Mouse (Mus musculus) hindbrain, embryonic 12.5 days (tissue): ENCODE data around the gene Xrcc1. TPM values are rescaled to one million over a fixed set of nuclear protein-coding genes. Genes with fewer than 3 reads are reported as not detected.
A peak's percentile ranks its signal among the peaks of the same experiment; 100 is the strongest.
"Not testable (repeated sequence)": the region's sequence is repeated elsewhere in the genome, so short reads cannot be mapped to it uniquely, and the experiment has no call there.

Experiments used
- ATAC-seq: fragments of 200-750 bp; cut with Nextera tagmentation; 2 replicates; pipeline ENCODE4 v1.8.0; 2017; ENCODE audit warnings: moderate TSS enrichment; ENCODE audit not compliant: low FRiP score
- H3K27ac ChIP-seq: fragments of 300-500 bp; sonication (generic); 2 replicates; pipeline ENCODE4 v1.5.1; 2016; ENCODE audit warnings: mild to moderate bottlenecking
- H3K27me3 ChIP-seq: fragments of 300-500 bp; sonication (generic); 2 replicates; pipeline ENCODE4 v1.6.1; 2016; ENCODE audit warnings: mild to moderate bottlenecking
- H3K36me3 ChIP-seq: fragments of 300-500 bp; sonication (generic); 2 replicates; pipeline ENCODE4 v1.6.1; 2016; ENCODE audit warnings: mild to moderate bottlenecking
- H3K4me1 ChIP-seq: fragments of 300-500 bp; sonication (generic); 2 replicates; pipeline ENCODE4 v1.6.1; 2016
- H3K4me2 ChIP-seq: fragments of 300-500 bp; sonication (generic); replicated peaks from 2 replicates; pipeline ENCODE4 v1.6.1; 2016; ENCODE audit warnings: mild to moderate bottlenecking
- H3K4me3 ChIP-seq: fragments of 300-500 bp; sonication (generic); 2 replicates; pipeline ENCODE4 v1.5.1; 2016; ENCODE audit warnings: mild to moderate bottlenecking
- H3K9ac ChIP-seq: fragments of 300-500 bp; sonication (generic); 2 replicates; pipeline ENCODE4 v1.6.1; 2016; ENCODE audit warnings: mild to moderate bottlenecking, moderate library complexity
- H3K9me3 ChIP-seq: fragments of 300-500 bp; sonication (generic); replicated peaks from 2 replicates; pipeline ENCODE4 v1.6.1; 2016; ENCODE audit warnings: mild to moderate bottlenecking
- WGBS: fragments of 180-500 bp; shearing (Covaris S2); methylation state at CpG from one replicate; pipeline ENCODE4 v1.1.7; 2016; 5-methylcytosine and 5-hydroxymethylcytosine counted together
- polyA plus RNA-seq: library from polyadenylated mRNA; unstranded; fragments of >200 nt; fragmentation: Nextera tagmentation; extraction: Ambion mirVana; gene quantifications from 2 replicates; pipeline ENCODE4 v1.2.1, GENCODE M21; 2016

The Xrcc1 gene
- polyA plus RNA-seq, 1 experiment from 2014 or later: 87.9 TPM

- WGBS: 14% methylated on average over 7 of the region's 7 CpGs
- peaks cover 20% of the 10 kb centered on the region for H3K4me1 ChIP-seq
- no peak for ATAC-seq
- H3K9ac ChIP-seq: no peak overlapping the region
- H3K9me3 ChIP-seq: no peaks in the 10 kb centered on the region
- peaks cover 57% of the 10 kb centered on the region for H3K27me3 ChIP-seq
- no peak overlapping the region for H3K27ac ChIP-seq
- no peaks in the 10 kb centered on the region for H3K36me3 ChIP-seq
- H3K4me3 ChIP-seq: no peak overlapping the region
- H3K4me2 ChIP-seq: peak overlapping the region; percentile 48; the same call in 1 of the 2 replicates
Observed at GRCm38 (mm10) chr7:24611709-24612108, 65.6 kb downstream of the Xrcc1 start.

- Histone ChIP-seq H3K4me2 (peak overlapping the region; percentile 33), H3K36me3 (no peaks in the 10 kb centered on the region), H3K4me3 (peak overlapping the region; percentile 2; the same call in 1 of the 2 replicates), H3K27me3 (peaks cover 57% of the 10 kb centered on the region), H3K4me1 (peaks cover 20% of the 10 kb centered on the region), H3K9ac (no peak overlapping the region), H3K9me3 (no peaks in the 10 kb centered on the region), H3K27ac (no peak overlapping the region)
- WGBS: 3% methylated on average over 27 of the region's 27 CpGs
- no peak for ATAC-seq
Observed at GRCm38 (mm10) chr7:24612308-24612910, 66.3 kb downstream of the Xrcc1 start.

GRCm38 (mm10) chr7:24614816-24615215, 68.7 kb downstream of the Xrcc1 start:
- Histone ChIP-seq H3K27me3 (peaks cover 50% of the 10 kb centered on the region), H3K4me2 (no peak overlapping the region), H3K4me3 (no peak overlapping the region), H3K4me1 (peaks cover 20% of the 10 kb centered on the region), H3K27ac (no peak overlapping the region), H3K9me3 (no peaks in the 10 kb centered on the region), H3K9ac (no peak overlapping the region), H3K36me3 (no peaks in the 10 kb centered on the region)
- no peak for ATAC-seq
- 69% methylated on average over 13 of the region's 13 CpGs for WGBS

- H3K4me2 ChIP-seq: no peak overlapping the region
- H3K9ac ChIP-seq: no peak overlapping the region
- peaks cover 22% of the 10 kb centered on the region for H3K27me3 ChIP-seq
- no peak overlapping the region for H3K27ac ChIP-seq
- 85% methylated on average over 8 of the region's 8 CpGs for WGBS
- no peaks in the 10 kb centered on the region for H3K36me3 ChIP-seq
- no peak for ATAC-seq
- H3K4me3 ChIP-seq: no peak overlapping the region
- no peaks in the 10 kb centered on the region for H3K9me3 ChIP-seq
- H3K4me1 ChIP-seq: peaks cover under 1% of the 10 kb centered on the region
Observed at GRCm38 (mm10) chr7:24617763-24618162, 71.7 kb downstream of the Xrcc1 start.

GRCm38 (mm10) chr7:24618374-24618773, 72.3 kb downstream of the Xrcc1 start:
- not testable (repeated sequence) for H3K36me3 ChIP-seq, H3K9me3 ChIP-seq, H3K9ac ChIP-seq, H3K4me3 ChIP-seq, H3K4me1 ChIP-seq, ATAC-seq, H3K27ac ChIP-seq, H3K4me2 ChIP-seq
- H3K27me3 ChIP-seq: peaks cover 15% of the 10 kb centered on the region
- WGBS: 89% methylated on average over 8 of the region's 8 CpGs

- H3K4me2 ChIP-seq: no peak overlapping the region
- peaks cover 14% of the 10 kb centered on the region; the same call in 1 of the 2 replicates for H3K27me3 ChIP-seq
- no peaks in the 10 kb centered on the region for H3K36me3 ChIP-seq
- H3K9ac ChIP-seq: no peak overlapping the region
- no peak for ATAC-seq
- H3K4me3 ChIP-seq: no peak overlapping the region
- WGBS: 51% methylated on average over 13 of the region's 13 CpGs
- H3K27ac ChIP-seq: no peak overlapping the region
- H3K9me3 ChIP-seq: no peaks in the 10 kb centered on the region
- no peaks in the 10 kb centered on the region for H3K4me1 ChIP-seq
Observed at GRCm38 (mm10) chr7:24619671-24620397, 73.7 kb downstream of the Xrcc1 start.

GRCm38 (mm10) chr7:24621193-24621592, 75.1 kb downstream of the Xrcc1 start:
- 86% methylated on average over 3 of the region's 3 CpGs for WGBS
- Histone ChIP-seq H3K27ac (no peak overlapping the region), H3K9me3 (no peaks in the 10 kb centered on the region), H3K9ac (no peak overlapping the region), H3K4me1 (no peaks in the 10 kb centered on the region), H3K4me3 (no peak overlapping the region), H3K36me3 (no peaks in the 10 kb centered on the region), H3K4me2 (no peak overlapping the region), H3K27me3 (peaks cover 18% of the 10 kb centered on the region)
- no peak for ATAC-seq

GRCm38 (mm10) chr7:24622967-24623366, 76.9 kb downstream of the Xrcc1 start:
- WGBS: 84% methylated on average over 6 of the region's 6 CpGs
- ATAC-seq: no peak
- Histone ChIP-seq H3K27me3 (peaks cover 27% of the 10 kb centered on the region), H3K36me3 (no peaks in the 10 kb centered on the region), H3K4me3 (no peak overlapping the region), H3K27ac (no peak overlapping the region), H3K9me3 (no peaks in the 10 kb centered on the region), H3K4me1 (no peaks in the 10 kb centered on the region), H3K9ac (no peak overlapping the region), H3K4me2 (no peak overlapping the region)

Other genes starting within 250 kb of the Xrcc1 start
- gene Zfp61, start 245.1 kb upstream of the Xrcc1 start, polyA plus RNA-seq: 45.0 and 46.4 TPM in 2 replicates
- gene Zfp94, start 229.6 kb upstream of the Xrcc1 start, polyA plus RNA-seq: 15.6 and 18.2 TPM in 2 replicates
- not detected in 2 replicates for gene Tescl, start 212.4 kb upstream of the Xrcc1 start, polyA plus RNA-seq
- not detected in 2 replicates for gene Lypd5, start 197.1 kb upstream of the Xrcc1 start, polyA plus RNA-seq
- 2.1 and 2.4 TPM in 2 replicates for gene Kcnn4, start 176.0 kb upstream of the Xrcc1 start, polyA plus RNA-seq
- gene Smg9, start 146.7 kb upstream of the Xrcc1 start, polyA plus RNA-seq: 28.9 and 29.5 TPM in 2 replicates
- gene Irgc1, start 94.0 kb upstream of the Xrcc1 start, polyA plus RNA-seq: not detected in 2 replicates
- 0.59 and 0.95 TPM in 2 replicates for gene Plaur, start 83.8 kb upstream of the Xrcc1 start, polyA plus RNA-seq
- 41.3 and 42.3 TPM in 2 replicates for gene Cadm4, start 64.3 kb upstream of the Xrcc1 start, polyA plus RNA-seq
- 155 and 160 TPM in 2 replicates for gene Zfp428, start 39.3 kb upstream of the Xrcc1 start, polyA plus RNA-seq
- gene AC161166.1, start 33.8 kb upstream of the Xrcc1 start, polyA plus RNA-seq: 1.9 TPM in 2 replicates
- 29.0 and 34.1 TPM in 2 replicates for gene Irgq, start 15.6 kb upstream of the Xrcc1 start, polyA plus RNA-seq
- not detected in 2 replicates for gene Pinlyp, start 171 bp upstream of the Xrcc1 start, polyA plus RNA-seq
- 14.2 and 15.4 TPM in 2 replicates for gene Ethe1, start 41.3 kb downstream of the Xrcc1 start, polyA plus RNA-seq
- gene Zfp575, start 41.4 kb downstream of the Xrcc1 start, polyA plus RNA-seq: 5.1 and 5.5 TPM in 2 replicates
- 0.09 TPM in 1 of 2 replicates, not detected in the other for gene Phldb3, start 64.5 kb downstream of the Xrcc1 start, polyA plus RNA-seq
- 1.3 and 1.5 TPM in 2 replicates for gene Lypd3, start 90.3 kb downstream of the Xrcc1 start, polyA plus RNA-seq
- gene Tex101, start 130.4 kb downstream of the Xrcc1 start, polyA plus RNA-seq: not detected in 2 replicates
- not detected in 2 replicates for gene BC049730, start 163.0 kb downstream of the Xrcc1 start, polyA plus RNA-seq
- gene Gm4763, start 180.6 kb downstream of the Xrcc1 start, polyA plus RNA-seq: not detected in 2 replicates
- 0.23 and 0.39 TPM in 2 replicates for gene Cd177, start 214.0 kb downstream of the Xrcc1 start, polyA plus RNA-seq
- gene Ceacam10, start 230.9 kb downstream of the Xrcc1 start, polyA plus RNA-seq: not detected in 2 replicates